27 mouse cellular contexts compared by ENCODE assay signal in the genomic region with DNA sequence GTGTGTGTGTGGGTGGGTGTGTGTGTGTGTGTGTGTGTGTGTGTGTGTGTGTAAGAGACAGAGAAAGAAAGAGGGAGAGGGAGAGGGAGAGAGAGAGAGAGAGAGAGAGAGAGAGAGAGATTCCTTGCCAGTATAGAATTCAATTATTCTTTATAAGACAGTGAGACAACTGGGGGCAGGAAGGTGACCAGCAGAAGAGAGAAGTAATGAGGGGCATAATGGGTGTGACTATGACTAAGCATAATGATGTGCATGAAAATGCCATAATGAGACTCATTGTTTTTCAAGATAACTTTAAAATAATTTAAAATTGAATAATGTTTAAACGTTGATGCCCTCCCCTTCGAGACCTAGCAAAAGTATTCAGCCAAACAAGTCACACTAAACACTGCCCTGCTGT.
DNase-seq lines count a peak whose midpoint lies in the region; ATAC-seq and TF ChIP-seq lines count a peak whose summit lies in the region.
"Had no signal": no experiment of that assay in that cellular context is flagged by ENCODE, and none has a peak within 500 bp of the region (broad histone marks: within the 10 kb centered on the region; RNA-seq: fewer than 3 reads in every experiment).

No protein-coding gene starts in this region.

- H3K4me2 ChIP-seq in liver, embryonic 15.5 days, result peak overlapping the region; percentile 73
- H3K4me2 ChIP-seq in midbrain, embryonic 15.5 days, result no peak overlapping the region
- H3K4me2 ChIP-seq: forebrain, embryonic 13.5 days; heart, embryonic 11.5 days; intestine, embryonic 15.5 days; limb, embryonic 12.5 days; stomach, embryonic 15.5 days had no signal

- no peaks in the 10 kb centered on the region for H3K27me3 ChIP-seq in MEL (ENCODE audit: control insufficient read depth in 1 of 2, insufficient read depth in 2 of 2, low read length in 2 of 2)
- H3K27me3 ChIP-seq in liver, embryonic 15.5 days, result no peaks in the 10 kb centered on the region
- H3K27me3 ChIP-seq in cerebellum, adult 2 months (ENCODE audit: control insufficient read depth, insufficient read depth, low read length), result no peaks in the 10 kb centered on the region
- H3K27me3 ChIP-seq in midbrain, embryonic 15.5 days (replicated peaks), result no peaks in the 10 kb centered on the region; the same call in 1 of the 2 replicates
- H3K27me3 ChIP-seq: forebrain, embryonic 13.5 days; intestine, embryonic 15.5 days; limb, embryonic 12.5 days; stomach, embryonic 15.5 days had no signal

- DNase-seq in MEL (ENCODE audit: low read depth, low spot score), result no peak
- DNase-seq in frontal cortex, postnatal 36 days (ENCODE audit: low spot score in 2 of 2), result no peak
- DNase-seq in cerebellum, adult 2 months, result no peak
- DNase-seq: adrenal gland, postnatal 25 days; cerebellum, adult 11-12 months; cerebellum, postnatal 36 days; gastrocnemius, adult 2 months; heart, postnatal 10 days; kidney, adult 8-10 months; kidney, postnatal 10 days; lung, adult 2 months; lung, postnatal 14 days; right cerebral cortex, adult 18-20 months; thymus, postnatal 36 days had no signal

- 32% methylated on average over 2 of the region's 2 CpGs for WGBS in liver, embryonic 15.5 days (ENCODE audit: insufficient replicate concordance)
- 80% methylated on average over 2 of the region's 2 CpGs for WGBS in cerebellum, adult 2 months
- 86% methylated on average over 2 of the region's 2 CpGs for WGBS in midbrain, embryonic 15.5 days

- H3K4me1 ChIP-seq in MEL (ENCODE audit: control insufficient read depth in 1 of 2, insufficient read depth in 2 of 2, low read length in 2 of 2), result peaks cover 6 to 14% of the 10 kb centered on the region in 2 experiments
- H3K4me1 ChIP-seq in liver, embryonic 15.5 days (replicated peaks), result peaks cover 52% of the 10 kb centered on the region
- H3K4me1 ChIP-seq in cerebellum, adult 2 months (ENCODE audit: control insufficient read depth, insufficient read depth, low read length), result no peaks in the 10 kb centered on the region; the same call in 1 of the 2 replicates
- 0 out of 2 replicates have a peak, but pooled peaks cover 2% of the 10 kb centered on the region for H3K4me1 ChIP-seq in midbrain, embryonic 15.5 days
- H3K4me1 ChIP-seq: hindbrain, embryonic 10.5 days; intestine, embryonic 15.5 days; stomach, embryonic 15.5 days had no signal

- no peak for TF ChIP-seq CTCF in MEL (IDR thresholded peaks at IDR 0.05 in 2 of 3, conservative IDR thresholded peaks at IDR 0.05 in 1 of 3; ENCODE audit: control insufficient read depth in 1 of 3, insufficient read depth in 1 of 3, low read depth in 2 of 3, low read length in 3 of 3, poor library complexity in 1 of 3, severe bottlenecking in 1 of 3)
- no peak for TF ChIP-seq CTCF in cerebellum, adult 2 months (IDR thresholded peaks at IDR 0.05; ENCODE audit: borderline replicate concordance, insufficient read depth, low read depth, low read length)

- H3K9me3 ChIP-seq in MEL (replicated peaks; ENCODE audit: insufficient read depth, low read length), result no peaks in the 10 kb centered on the region
- no peaks in the 10 kb centered on the region for H3K9me3 ChIP-seq in liver, embryonic 15.5 days (replicated peaks)
- no peaks in the 10 kb centered on the region for H3K9me3 ChIP-seq in midbrain, embryonic 15.5 days
- H3K9me3 ChIP-seq: embryonic facial prominence, embryonic 10.5 days; forebrain, embryonic 13.5 days; hindbrain, embryonic 10.5 days; intestine, embryonic 15.5 days; midbrain, embryonic 10.5 days; stomach, embryonic 15.5 days had no signal

- TF ChIP-seq POLR2A in MEL (IDR thresholded peaks at IDR 0.05; ENCODE audit: control insufficient read depth in 1 of 2, insufficient read depth in 1 of 2, low read depth in 1 of 2, low read length in 2 of 2, poor library complexity in 1 of 2), result no peak
- TF ChIP-seq POLR2A in cerebellum, adult 2 months (IDR thresholded peaks at IDR 0.05; ENCODE audit: borderline replicate concordance, insufficient read depth, low read length), result no peak

- H3K79me2 ChIP-seq in MEL (ENCODE audit: control insufficient read depth, insufficient read depth, low read length, poor library complexity), result no peaks in the 10 kb centered on the region

- H3K27ac ChIP-seq in MEL (ENCODE audit: control insufficient read depth, low read depth, low read length), result peak overlapping the region; percentile 37
- H3K27ac ChIP-seq in liver, embryonic 15.5 days (replicated peaks), result peak overlapping the region; percentile 90
- H3K27ac ChIP-seq in cerebellum, adult 2 months (ENCODE audit: insufficient read depth, low read length), result no peak overlapping the region
- no peak overlapping the region for H3K27ac ChIP-seq in midbrain, embryonic 15.5 days
- H3K27ac ChIP-seq: embryonic facial prominence, embryonic 10.5 days; forebrain, embryonic 13.5 days; gastrocnemius, adult 2 months; hindbrain, embryonic 10.5 days; intestine, embryonic 15.5 days; limb, embryonic 12.5 days; midbrain, embryonic 10.5 days; stomach, embryonic 15.5 days had no signal

- peaks cover 0 to 11% of the 10 kb centered on the region in 2 experiments; a peak in 2 of 4 replicates for H3K36me3 ChIP-seq in MEL (ENCODE audit: control insufficient read depth in 1 of 2, insufficient read depth in 2 of 2, low read length in 2 of 2)
- peaks cover 56% of the 10 kb centered on the region for H3K36me3 ChIP-seq in liver, embryonic 15.5 days (replicated peaks)
- H3K36me3 ChIP-seq in midbrain, embryonic 15.5 days (replicated peaks), result no peaks in the 10 kb centered on the region
- H3K36me3 ChIP-seq: embryonic facial prominence, embryonic 10.5 days; hindbrain, embryonic 10.5 days; intestine, embryonic 15.5 days; limb, embryonic 12.5 days; midbrain, embryonic 10.5 days; stomach, embryonic 15.5 days had no signal

- peak overlapping the region; percentile 3 for H3K9ac ChIP-seq in MEL (ENCODE audit: control insufficient read depth, low read depth, low read length, poor library complexity, severe bottlenecking)
- peak overlapping the region; percentile 41 for H3K9ac ChIP-seq in liver, embryonic 15.5 days
- H3K9ac ChIP-seq in midbrain, embryonic 15.5 days, result no peak overlapping the region
- H3K9ac ChIP-seq: forebrain, embryonic 13.5 days; intestine, embryonic 15.5 days; limb, embryonic 12.5 days; stomach, embryonic 15.5 days had no signal

- no peak; a peak in 1 of 4 replicates for TF ChIP-seq EP300 in MEL (IDR thresholded peaks at IDR 0.05; ENCODE audit: low read depth in 1 of 2, low read length in 2 of 2)

- TF ChIP-seq RAD21 in MEL (IDR thresholded peaks at IDR 0.05; ENCODE audit: low read depth, low read length), result no peak

- H3K4me3 ChIP-seq in MEL (ENCODE audit: control insufficient read depth in 1 of 2, insufficient read depth in 1 of 2, low read depth in 2 of 2, low read length in 2 of 2), result peak overlapping the region; percentile 19 to 44
- peak overlapping the region; percentile 40 for H3K4me3 ChIP-seq in liver, embryonic 15.5 days (replicated peaks)
- H3K4me3 ChIP-seq in cerebellum, adult 2 months (replicated peaks; ENCODE audit: insufficient read depth, low read depth, low read length), result no peak overlapping the region
- no peak overlapping the region for H3K4me3 ChIP-seq in midbrain, embryonic 15.5 days
- H3K4me3 ChIP-seq: embryonic facial prominence, embryonic 10.5 days; forebrain, embryonic 13.5 days; gastrocnemius, adult 2 months; hindbrain, embryonic 10.5 days; intestine, embryonic 15.5 days; limb, embryonic 12.5 days; midbrain, embryonic 10.5 days; stomach, embryonic 15.5 days had no signal

- peak; percentile 63 for ATAC-seq in common myeloid progenitor, adult 5-6 weeks (replicated peaks; ENCODE audit: low read depth, poor library complexity, severe bottlenecking)
- peak; percentile 54 for ATAC-seq in liver, embryonic 15.5 days (ENCODE audit: insufficient read depth)
- peak; percentile 35 for ATAC-seq in megakaryocyte progenitor cell, adult 5-6 weeks (replicated peaks; ENCODE audit: poor library complexity)
- no peak for ATAC-seq in midbrain, embryonic 15.5 days (replicated peaks)
- ATAC-seq: forebrain, embryonic 13.5 days; hindbrain, embryonic 16.5 days had no signal

TF ChIP-seq in MEL, 35 proteins besides CTCF, POLR2A, EP300 and RAD21:
- no peak for TF ChIP-seq TCF12 (IDR thresholded peaks at IDR 0.05; ENCODE audit: low read depth, low read length)
- peak; percentile 13; the same call in 1 of the 2 replicates for TF ChIP-seq ETS1 (IDR thresholded peaks at IDR 0.05; ENCODE audit: low read depth, low read length)
- 0 out of 2 replicates have a peak, but pooled peaks have one; percentile 38 for TF ChIP-seq SIN3A (IDR thresholded peaks at IDR 0.05; ENCODE audit: low read length)

Comparison
In these comparisons a context has a peak if more than half of its experiments do, and no peak if none do; other contexts are left out.
1. H3K27ac ChIP-seq: peak in MEL (single experiment) and liver, embryonic 15.5 days (single experiment); none in cerebellum, adult 2 months (single experiment) and midbrain, embryonic 15.5 days (single experiment).
2. H3K4me3 ChIP-seq: peak in MEL (2 of 2) and liver, embryonic 15.5 days (single experiment); none in cerebellum, adult 2 months (single experiment) and midbrain, embryonic 15.5 days (single experiment).